Mouse (Mus musculus): ENCODE results near the gene Lypd6.

DNA sequence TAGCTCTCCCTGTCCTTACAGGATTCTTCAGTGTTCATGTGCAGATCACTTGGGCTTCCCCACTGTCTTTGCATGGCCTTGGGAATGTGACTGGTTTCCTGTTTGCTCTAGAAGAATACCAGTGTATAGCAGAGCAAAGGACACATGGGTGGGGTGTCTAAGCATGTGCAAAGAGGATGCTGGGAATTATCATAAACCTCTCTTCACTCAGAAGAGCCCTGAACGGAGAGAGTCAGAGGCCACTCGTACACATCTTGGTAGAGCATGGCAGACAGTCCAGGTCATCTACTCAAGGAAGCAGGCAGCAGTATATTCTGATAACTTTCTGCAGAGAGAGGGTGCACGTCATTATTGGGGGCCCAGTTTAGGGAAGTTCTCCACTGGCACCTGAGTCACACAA is 122.6 kb downstream of the Lypd6 start:
- TF ChIP-seq CTCF (IDR thresholded peaks at IDR 0.05; ENCODE audit: low read depth) (no peak), EP300 (optimal IDR thresholded peaks at IDR 0.05) (no peak)
